Mouse (Mus musculus): ENCODE measurements around the gene Hoxd13.

Hoxd13 gene

DNA sequence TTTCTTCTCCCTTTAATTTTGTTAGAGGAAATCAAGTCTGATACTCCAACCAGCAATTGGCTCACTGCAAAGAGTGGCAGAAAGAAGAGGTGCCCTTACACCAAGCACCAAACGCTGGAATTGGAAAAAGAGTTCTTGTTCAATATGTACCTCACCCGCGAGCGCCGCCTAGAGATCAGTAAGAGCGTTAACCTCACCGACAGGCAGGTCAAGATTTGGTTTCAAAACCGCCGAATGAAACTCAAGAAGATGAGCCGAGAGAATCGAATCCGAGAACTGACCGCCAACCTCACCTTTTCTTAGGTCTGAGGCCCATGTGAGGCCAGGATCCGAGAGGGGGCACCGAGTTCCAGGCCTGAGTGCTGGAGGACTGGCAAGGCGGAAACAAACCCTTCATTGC, 26.0 kb downstream of the Hoxd13 start:
- no peak for DNase-seq (ENCODE audit: low spot score in 2 of 2)

DNA sequence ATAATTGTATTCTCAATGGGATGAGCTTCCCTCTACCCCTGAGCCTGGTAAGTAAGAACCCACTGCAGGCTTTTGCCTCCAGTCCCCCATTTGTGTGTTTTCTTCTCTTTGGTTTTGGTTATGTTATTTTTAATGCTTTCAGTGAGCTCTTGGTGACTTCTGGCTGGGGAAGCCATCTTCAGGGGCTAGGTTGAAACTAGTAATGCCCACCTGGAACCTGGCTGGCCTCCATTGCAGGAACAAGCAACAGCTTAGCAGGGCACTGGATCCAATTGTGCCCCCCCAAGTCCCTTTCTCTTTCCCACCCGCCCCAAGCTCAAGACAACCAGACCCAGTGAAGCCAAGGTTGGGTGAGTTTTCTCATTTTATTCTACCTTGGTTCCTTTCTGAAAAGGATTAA, 27.3 kb downstream of the Hoxd13 start:
- no peak for DNase-seq (ENCODE audit: low spot score in 2 of 2)

DNA sequence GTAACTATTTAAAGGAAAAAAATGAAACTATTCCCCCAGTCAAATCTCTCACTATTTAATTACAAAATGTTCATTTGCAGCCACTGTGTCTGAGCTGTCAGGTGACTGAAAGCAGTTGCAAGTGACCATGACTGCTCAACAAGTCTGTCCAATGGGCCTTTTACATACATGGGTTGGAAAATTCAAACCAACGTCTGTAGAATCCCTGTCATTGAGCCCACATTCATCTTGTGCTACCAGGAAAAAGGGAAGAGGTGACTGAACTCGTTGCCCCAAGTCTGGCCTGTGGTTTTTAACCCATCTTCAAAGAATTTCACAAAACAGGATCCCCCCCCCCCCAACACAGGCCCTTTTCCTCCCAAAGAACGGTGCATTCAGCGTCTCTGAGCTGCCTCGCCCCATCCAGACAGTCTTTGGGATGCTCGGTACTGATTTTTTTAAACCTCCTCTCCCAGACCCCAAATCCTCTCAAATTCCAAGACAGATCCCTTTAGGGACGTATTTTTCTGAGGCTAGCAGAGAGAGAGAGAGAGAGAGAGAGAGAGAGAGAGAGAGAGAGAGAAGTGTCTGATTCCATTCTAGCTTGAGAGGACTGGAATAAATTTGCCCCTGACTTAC, 27.8 kb downstream of the Hoxd13 start:
- DNase-seq (ENCODE audit: low spot score in 2 of 2): no peak

DNA sequence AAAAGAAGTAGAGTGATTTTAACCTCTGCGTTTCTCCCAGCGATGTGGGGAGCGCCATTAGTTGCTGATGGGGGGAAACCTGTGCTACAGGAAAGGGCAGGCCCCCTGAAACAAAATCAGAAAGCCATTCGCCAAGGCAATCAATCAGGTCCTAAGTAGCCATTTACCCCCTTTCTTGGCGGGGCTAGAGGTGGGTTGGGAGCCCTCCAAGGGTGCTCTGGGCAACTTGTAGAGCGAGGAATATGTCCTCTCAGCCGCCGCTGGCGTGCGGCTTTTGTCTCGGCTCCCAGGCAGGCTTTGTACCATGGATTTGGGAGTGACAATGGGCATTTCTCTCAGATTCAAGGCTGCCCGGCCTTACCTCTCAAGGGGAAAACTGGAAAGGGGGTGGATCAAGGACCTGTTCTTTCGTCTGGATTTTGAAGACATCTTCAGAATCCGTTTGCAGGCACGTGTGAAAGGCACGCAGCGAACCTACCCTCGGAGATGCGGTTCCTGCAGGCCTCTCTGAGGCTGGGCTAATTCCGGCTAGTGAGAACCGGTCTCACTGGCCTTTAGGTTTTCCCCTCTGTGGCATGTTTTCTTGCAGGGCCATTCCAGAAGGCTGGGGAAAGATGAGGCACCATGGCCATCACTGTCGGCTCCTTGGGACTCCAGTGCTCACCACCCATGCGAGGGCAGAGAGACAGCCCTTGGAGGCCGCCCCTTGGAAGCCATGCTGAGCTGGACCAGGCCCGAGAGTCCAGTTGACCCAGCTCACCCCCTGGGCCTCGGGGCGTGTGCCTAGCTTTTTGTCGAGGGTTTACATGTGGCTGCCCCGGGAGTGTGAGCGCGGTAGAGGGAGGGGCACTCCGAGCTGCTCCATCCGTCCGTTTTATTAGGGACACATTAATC, 28.6 kb downstream of the Hoxd13 start:
- DNase-seq (ENCODE audit: low spot score in 2 of 2): no peak

DNA sequence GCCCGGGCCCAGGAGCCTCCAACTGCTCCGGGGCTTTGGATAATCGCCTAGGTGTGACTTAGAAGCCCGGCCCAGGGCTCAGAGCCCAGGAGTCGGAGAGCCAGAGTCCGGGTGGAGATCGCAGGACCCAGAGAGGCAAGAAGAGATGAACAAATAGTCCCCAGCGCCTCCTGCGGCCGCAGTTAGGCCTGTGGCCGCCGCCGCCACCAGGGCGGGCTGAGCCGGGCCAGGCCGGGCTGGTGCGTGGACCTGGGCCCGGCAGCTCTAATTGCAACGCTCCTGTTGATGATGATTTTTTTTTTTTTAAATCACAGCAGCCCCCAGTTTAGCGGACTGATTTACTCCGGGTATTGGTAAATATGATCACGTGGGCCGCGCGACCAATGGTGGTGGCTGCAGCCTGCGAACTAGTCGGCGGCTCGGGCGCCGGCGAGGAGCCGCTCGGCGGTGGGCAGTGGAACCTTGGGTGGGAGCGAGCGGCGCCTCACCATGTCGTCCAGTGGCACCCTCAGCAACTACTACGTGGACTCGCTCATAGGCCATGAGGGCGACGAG, 29.5 kb downstream of the Hoxd13 start, which contains the start of gene Hoxd9:
Hoxd9 (plus strand) TSS at position 161 of the 555 bp plus-strand sequence.
- DNase-seq (ENCODE audit: low spot score in 2 of 2): no peak

DNA sequence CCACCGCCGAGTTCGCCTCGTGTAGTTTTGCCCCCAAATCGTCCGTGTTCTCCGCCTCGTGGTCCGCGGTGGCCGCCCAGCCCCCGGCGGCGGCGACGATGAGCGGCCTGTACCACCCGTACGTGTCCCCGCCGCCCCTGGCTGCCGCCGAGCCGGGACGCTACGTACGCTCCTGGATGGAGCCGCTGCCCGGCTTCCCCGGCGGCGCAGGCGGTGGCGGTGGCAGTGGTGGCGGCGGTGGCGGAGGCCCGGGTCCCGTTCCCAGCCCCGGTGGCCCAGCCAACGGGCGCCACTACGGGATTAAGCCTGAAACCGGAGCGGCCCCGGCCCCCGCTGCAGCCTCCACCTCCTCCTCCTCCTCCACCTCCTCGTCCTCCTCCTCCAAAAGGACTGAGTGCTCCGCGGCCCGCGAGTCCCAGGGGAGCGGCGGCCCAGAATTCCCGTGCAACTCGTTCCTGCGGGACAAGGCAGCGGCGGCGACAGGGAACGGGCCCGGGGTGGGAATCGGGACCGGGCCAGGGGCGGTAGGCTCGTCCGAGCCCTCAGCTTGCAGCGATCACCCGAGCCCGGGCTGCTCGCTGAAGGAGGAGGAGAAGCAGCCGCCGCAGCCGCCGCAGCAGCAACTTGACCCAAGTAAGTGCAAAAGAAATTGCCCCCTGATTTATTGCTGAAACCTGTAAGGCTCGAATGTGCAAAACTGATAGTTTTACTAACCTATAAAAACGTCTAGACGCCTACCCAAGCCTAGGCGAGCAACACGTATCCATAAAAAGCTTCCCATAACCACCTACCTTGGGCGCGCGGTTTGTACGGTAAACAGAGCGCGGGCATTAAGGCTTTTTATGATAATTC, 30.3 kb downstream of the Hoxd13 start:
- no peak for DNase-seq (ENCODE audit: low spot score in 2 of 2)

DNA sequence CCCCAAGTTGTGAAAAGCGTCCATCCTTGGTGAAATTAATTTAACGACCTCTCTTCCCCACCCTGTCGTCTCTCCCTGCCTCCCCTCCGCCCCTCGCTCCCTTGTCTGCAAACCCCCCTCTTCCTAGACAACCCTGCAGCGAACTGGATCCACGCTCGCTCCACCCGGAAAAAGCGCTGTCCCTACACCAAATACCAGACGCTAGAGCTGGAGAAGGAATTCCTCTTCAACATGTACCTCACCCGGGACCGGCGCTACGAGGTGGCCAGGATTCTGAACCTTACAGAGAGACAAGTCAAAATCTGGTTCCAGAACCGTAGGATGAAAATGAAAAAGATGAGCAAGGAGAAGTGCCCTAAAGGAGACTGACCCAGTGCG, 30.9 kb downstream of the Hoxd13 start:
- DNase-seq (ENCODE audit: low spot score in 2 of 2): no peak

DNA sequence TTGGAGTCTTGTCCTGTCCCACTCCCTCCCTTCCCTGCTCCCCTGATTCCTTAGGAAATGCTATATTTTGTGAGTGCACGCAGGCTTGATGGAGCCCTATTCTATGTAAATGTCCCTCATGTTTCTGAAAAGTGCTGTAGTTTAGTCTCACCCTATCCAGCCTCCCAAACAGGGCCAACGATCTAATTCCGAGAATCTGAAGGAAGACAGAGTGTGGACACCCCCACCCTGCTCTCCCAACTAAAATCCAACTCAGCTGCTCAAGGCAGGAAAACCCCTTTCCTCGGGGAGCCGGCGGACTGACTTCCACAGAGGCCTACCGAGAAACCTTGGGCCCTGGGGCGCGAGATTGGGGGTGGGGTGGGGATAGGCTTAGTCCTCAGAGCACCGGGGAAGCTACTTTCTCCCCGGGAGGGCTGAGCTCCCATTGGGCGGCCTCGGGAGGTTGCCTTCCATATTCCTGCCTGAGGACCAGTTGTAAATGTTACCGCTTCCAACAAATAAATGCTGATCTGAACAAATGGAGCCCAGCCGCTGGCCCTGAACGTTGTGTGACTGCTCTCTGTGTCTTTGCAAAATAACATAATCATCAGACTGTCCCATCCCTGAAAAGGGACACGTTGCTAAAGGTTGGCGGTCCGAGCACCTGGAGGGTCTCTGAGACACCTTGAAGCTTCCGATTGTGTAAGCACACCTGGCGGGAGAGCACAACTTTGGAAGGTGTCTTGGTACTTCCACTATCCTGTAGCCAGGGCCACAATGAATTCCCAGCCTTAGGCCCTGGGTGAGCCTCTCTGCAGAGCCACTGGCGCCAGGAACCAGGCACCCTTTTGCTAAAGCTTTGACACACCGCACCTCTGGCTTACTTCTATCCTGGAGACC, 31.8 kb downstream of the Hoxd13 start:
- no peak for DNase-seq (ENCODE audit: low spot score in 2 of 2)

DNA sequence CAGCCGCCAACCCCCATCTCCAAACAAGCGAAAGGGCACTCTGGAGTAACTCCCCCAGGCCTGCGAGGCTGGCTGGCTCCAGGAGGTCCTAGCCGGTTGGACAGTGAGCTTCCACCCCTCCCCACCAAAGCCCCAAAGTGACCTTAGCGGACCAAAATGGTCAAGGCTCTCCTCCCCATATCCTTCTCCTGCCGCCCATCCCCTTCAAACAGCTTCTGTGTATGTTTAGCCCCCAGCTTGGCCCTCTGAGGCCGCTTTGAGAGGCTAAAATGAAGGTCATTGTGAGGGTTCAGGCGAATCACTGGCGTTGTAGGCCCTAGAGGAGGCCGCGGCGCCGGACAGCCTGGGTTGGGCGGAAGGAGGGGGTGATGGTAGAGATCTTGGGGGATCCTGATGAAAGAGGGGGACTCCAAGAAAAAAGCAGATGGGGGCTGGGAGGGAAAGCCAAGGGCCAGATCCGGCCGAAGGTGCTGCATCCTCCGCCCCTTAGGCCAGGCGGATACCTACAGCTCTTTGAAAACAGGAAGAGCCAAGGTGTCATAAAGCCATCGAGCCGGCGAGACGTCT, 32.5 kb downstream of the Hoxd13 start:
- no peak for DNase-seq (ENCODE audit: low spot score in 2 of 2)

DNA sequence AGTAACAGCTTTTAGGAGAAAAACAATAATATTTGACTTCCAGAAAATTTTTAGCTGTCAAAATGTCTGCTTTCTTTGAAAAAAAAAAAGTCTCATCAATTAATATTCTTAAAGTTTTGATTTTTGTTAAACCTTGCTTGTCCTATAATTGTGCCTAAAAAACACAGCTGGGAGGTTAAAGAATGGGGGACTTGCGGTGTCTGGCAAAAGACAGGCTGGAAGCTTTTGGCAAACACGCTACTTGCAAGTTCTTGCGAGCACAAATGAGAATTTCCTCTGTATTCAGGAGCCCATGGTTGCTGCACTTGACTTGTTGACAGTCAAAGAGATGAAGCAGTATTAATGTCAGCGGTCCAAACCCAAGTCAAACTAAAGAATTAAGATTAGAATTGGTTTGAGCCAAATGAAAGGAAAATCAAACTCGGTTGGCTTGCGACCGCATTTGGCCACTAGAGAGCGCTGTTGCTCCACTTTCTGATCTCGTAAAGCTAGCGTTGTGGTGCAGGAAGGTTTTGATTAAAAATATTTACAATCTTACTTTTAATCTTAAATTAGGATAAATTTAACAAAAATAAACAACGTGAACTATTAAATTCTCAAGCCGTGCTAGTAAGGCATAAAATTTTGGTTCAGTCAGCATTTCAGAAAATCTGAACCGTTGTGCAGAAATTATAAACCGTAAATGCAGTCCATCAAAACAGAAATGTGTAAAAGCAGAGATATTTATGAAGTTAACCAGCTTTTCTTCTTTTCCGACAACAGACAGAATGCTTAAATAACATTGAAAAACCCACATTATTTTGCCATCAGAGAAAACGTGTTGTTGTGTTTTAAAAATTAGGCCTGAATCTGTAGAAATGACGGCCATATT, 34.1 kb downstream of the Hoxd13 start:
- peak; percentile 44 to 77 for DNase-seq (ENCODE audit: low spot score in 2 of 2)

DNA sequence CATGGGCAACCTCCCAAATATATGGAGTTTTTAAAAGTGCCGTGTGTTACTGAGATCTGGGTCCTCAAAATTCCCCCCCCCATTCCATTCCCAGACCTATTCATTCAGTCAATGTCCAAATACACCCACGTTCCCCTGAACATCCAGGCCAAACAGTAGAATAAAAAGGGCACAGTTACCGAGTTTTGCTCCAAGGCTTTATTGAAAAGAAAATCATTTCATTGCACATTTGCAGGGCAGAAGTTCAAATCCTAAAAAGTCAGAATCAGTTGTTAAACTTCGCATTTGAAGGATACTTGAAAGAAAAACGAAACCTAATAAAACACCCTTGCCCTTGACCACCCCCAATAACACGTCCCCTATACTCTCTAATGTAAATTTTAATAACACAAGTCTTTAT, 34.7 kb downstream of the Hoxd13 start:
- DNase-seq (ENCODE audit: low spot score in 2 of 2): no peak

DNA sequence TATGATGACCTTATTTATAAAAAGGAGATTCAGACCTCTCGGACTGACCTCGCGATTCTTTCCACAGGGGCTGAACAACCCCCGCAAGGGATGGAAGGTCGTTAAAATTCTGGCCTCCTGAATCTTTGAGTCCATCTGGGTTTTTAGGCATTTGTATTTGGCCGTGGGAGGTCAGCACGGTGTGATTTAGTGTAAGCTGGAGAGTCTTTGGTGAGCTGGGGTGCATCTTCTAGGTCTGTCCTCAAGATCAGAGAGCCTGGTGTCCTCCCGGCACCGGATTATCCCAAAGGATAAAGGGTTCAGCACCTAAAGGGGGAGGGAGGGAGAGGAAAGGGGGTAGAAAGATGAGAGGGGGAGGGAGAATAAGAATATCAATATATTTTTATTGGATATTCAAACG, 35.2 kb downstream of the Hoxd13 start:
- peak in 1 of 2 experiments; percentile 43 for DNase-seq (ENCODE audit: low spot score in 2 of 2)

DNA sequence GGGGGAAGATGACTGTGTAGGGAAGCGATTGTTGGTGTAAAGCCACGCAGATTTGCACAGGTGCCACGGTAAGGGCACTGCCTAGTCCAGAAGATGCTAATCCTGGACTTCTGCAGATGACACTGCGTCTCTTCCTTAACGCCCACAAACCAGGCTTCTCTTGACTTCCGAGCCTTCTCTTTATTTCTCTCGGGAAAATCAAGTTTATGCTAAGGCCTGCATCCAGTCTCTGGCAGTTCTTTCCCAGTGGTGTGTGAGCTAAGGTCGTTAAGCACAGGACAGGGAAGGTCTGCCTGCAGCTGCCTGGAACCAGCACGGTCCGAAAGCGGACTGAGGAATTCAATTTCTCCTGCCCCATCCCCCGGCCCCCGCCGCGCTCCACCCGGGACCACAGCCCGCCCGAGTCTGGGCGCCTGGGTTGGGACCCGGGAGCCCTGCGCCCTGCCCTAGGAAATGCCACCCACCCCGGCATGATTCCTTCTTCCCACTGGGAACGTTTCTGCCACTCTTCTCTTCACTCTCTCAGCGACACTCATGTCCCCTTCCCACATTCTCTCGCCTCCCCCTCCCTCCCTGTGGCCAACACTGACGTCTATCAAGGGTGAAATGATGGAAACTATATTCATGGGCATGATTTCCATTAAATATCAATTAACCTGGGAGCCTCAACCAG, 35.7 kb downstream of the Hoxd13 start:
- DNase-seq (ENCODE audit: low spot score in 2 of 2): peak in 1 of 2 experiments; percentile 59

DNA sequence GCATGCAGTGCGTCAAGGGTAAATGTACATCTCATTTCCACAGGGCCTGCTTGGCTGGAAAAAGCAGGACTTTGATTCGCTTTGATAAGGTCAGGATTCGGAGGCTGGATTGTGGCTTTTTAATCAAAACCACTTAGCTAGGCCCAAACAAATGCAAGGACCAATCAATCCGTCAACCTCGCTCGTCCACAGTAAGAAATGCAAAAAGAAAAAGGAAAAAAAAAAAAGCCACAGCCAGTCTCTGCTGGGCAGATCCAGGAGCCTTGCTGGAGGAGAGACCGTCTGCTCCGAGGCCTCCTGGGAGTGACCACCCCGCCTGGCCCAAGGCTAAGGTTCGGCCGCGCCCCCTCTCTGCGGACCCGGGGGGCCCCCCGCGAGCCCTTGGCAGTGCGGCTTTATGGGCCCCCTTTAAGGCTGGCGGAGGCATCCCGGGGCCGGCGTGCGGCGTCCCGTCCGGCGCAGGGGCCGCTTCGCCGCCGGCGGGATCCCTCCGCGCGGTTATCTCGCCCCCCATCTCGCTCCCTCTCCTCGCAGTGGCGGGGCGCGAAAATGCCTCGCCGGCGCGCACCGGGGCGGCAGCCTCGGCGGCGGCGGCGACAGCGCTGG, 36.4 kb downstream of the Hoxd13 start, which contains the start of gene Hoxd8:
Hoxd8 (plus strand) TSS at position 223 of the 606 bp plus-strand sequence.
- DNase-seq (ENCODE audit: low spot score in 2 of 2): peak in 1 of 2 experiments; percentile 61

DNA sequence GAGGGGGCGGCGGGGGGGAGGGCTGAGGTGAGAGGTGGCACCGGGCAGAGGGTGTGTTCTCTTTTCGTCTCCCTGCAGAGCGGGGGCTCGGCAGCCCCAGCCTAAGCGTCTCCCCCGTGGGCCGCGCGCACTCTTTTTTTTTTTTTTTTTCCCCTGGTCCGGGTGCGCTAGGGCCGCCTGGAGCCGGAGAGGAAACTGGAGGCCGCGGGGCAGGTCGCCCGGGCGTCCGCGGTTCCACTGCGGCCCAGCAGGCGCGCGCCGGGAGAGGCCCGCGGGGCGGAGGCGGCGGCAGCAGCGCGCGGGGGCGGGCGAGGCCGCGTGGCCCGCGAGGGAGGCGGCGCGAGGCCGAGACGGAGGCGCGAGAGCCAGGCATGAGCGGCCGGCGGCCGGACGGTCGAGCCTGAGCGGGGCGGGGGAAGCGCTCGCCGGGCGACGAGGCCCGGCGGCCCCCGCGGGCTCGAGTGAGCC, 36.9 kb downstream of the Hoxd13 start:
- peak in 1 of 2 experiments; percentile 57 for DNase-seq (ENCODE audit: low spot score in 2 of 2)

DNA sequence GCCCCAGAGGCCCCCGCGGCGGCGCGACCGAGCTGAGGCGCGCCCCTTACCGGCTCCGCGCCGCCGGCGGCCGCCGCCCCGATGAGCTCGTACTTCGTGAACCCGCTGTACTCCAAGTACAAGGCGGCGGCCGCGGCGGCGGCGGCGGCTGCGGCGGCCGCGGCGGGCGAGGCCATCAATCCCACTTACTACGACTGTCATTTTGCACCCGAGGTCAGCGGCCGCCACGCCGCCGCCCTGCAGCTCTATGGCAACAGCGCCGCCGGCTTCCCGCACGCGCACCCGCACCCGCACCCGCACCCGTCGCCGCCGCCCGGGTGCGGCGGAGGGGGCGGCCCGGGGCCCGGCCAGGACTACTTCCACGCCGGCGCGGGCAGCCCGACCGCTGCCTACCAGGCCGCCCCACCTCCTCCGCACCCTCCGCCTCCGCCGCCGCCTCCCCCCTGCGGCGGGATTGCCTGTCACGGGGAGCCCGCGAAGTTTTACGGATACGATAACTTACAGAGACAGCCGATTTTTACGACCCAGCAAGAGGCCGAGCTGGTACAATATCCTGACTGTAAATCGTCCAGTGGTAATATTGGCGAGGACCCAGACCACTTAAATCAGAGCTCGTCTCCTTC, 37.5 kb downstream of the Hoxd13 start:
- peak in 1 of 2 experiments; percentile 60 for DNase-seq (ENCODE audit: low spot score in 2 of 2)

DNA sequence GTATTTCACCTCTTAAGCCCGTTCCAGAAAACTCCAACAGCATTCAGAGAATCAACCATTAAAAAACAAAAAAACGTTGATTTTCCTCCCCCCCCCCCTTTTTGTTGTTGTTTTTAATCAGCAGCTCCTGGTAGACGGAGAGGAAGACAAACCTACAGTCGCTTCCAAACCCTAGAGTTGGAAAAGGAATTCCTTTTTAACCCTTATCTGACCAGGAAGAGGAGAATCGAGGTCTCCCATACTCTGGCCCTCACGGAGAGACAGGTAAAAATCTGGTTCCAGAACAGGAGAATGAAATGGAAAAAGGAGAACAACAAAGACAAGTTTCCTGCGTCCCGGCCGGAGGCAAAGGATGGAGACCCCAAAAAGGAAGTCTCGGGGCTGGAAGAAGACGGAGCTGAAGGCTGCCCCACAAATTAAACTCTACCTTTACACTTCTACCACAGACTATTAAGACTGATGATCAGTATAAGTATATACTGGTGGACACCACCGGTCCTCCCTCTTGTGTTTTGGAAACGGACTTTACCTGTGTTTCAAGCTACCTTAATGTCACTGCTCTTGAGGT, 38.4 kb downstream of the Hoxd13 start:
- no peak for DNase-seq (ENCODE audit: low spot score in 2 of 2)

DNA sequence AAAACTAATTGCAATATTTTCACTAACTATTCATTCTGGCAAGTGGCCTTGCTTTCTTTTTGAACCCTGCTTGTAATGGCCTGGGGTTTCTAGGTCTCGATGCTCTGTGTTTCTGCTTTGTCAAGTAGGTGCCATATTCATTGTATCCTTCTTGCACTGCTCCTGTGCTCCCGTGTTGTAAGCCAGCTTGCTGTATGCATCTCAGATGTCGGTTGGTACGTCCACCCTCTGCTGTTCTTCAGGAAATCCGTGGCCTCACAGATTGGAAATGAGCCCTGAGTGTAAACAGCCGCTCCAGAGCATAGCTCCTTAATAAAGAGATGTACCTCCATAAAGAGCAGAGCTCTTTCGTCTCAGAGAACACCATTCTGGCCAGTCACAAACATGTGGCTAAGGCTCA, 39.5 kb downstream of the Hoxd13 start:
- no peak for DNase-seq (ENCODE audit: low spot score in 2 of 2)

Data from spleen, postnatal 4 days (tissue).